Mouse (Mus musculus): ENCODE measurements at regions not wholly inside any gene's neighbourhood (a gene's known extent, or its start where the extent isn't known, plus 50 kb on each side); places are given as distances from the start of the nearest gene placed in this dataset.

DNA sequence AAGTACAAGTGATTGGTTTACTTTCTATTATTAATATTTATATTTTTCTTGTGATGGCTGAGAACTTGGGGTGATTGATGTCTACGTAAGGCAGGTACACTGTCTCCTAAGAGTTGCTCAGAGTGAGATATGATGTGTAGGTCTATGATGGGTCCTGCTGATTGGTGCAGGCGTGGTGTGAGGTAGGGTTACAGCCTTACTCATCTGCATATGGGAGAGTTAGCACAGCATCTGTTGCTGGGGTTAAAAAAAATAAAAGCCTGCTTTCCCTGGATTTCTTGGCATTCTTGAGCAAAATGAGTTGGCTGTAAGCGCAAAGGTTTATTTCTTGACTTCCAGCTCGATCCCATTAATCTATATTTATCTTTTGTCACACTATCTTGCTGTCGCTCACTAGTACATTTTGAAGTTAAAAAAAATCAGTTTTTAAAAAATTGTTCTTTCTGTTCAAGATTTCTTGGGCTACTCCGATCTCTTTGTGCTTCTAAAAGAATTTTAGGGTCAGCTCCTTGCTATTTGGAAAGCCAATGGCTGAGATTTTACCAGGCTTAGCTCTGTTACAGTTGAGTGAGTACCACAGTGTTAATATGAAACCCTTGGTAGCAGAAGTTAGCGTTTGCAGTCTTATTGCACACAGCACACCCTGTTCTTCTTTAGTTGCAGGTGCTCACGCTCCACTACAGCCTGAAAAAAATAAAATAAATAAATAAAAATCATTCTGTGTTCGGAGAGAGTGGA is 482.0 kb downstream of the Plekhb2 start:
- Histone ChIP-seq H3K4me1 (ENCODE audit: control insufficient read depth, insufficient read depth, low read length) (no peaks in the 10 kb centered on the region), H3K27me3 (ENCODE audit: control insufficient read depth, insufficient read depth, low read length) (no peaks in the 10 kb centered on the region), H3K79me2 (replicated peaks; ENCODE audit: control insufficient read depth, insufficient read depth, low read length) (no peaks in the 10 kb centered on the region), H3K27ac (no peak overlapping the region), H3K9ac (ENCODE audit: low read depth, low read length) (no peak overlapping the region), H3K4me3 (no peak overlapping the region), H3K36me3 (ENCODE audit: control insufficient read depth, insufficient read depth, low read length) (no peaks in the 10 kb centered on the region)
- 76% methylated on average over 9 of the region's 9 CpGs for WGBS
- TF ChIP-seq CTCF (IDR thresholded peaks at IDR 0.05), result no peak
- no peak for TF ChIP-seq POLR2A (IDR thresholded peaks at IDR 0.05; ENCODE audit: insufficient read depth, low read depth, low read length)
- TF ChIP-seq EP300 (IDR thresholded peaks at IDR 0.05; ENCODE audit: insufficient read depth, low read depth, low read length), result no peak
- no peak for DNase-seq
- intact Hi-C loops (cut with DNase I), result no loop called here

DNA sequence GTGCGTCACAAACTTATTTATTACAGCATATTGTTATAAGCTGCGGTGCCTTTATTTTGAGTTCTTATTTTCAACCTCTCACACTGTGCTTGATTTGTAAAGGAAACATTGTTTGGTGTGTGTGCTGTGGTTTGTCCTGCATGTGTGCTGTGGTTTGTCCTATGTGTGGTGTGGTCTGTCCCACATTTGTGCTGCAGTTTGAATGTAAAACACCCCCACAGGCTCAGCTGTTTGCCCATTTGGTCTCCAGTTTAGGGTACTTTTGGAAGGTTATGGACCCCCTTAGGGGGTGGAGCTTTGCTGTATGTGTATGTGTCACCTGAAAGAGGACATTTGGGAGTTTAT is 482.5 kb downstream of the Plekhb2 start:
- Histone ChIP-seq H3K9ac (ENCODE audit: low read depth, low read length) (no peak overlapping the region), H3K4me3 (no peak overlapping the region), H3K27ac (no peak overlapping the region), H3K79me2 (replicated peaks; ENCODE audit: control insufficient read depth, insufficient read depth, low read length) (no peaks in the 10 kb centered on the region), H3K4me1 (ENCODE audit: control insufficient read depth, insufficient read depth, low read length) (no peaks in the 10 kb centered on the region), H3K27me3 (ENCODE audit: control insufficient read depth, insufficient read depth, low read length) (no peaks in the 10 kb centered on the region), H3K36me3 (ENCODE audit: control insufficient read depth, insufficient read depth, low read length) (no peaks in the 10 kb centered on the region)
- 91% methylated on average over 2 of the region's 2 CpGs for WGBS
- intact Hi-C loops (cut with DNase I), result no loop called here
- TF ChIP-seq POLR2A (IDR thresholded peaks at IDR 0.05; ENCODE audit: insufficient read depth, low read depth, low read length), result no peak
- TF ChIP-seq EP300 (IDR thresholded peaks at IDR 0.05; ENCODE audit: insufficient read depth, low read depth, low read length), result no peak
- no peak for TF ChIP-seq CTCF (IDR thresholded peaks at IDR 0.05)
- no peak for DNase-seq

DNA sequence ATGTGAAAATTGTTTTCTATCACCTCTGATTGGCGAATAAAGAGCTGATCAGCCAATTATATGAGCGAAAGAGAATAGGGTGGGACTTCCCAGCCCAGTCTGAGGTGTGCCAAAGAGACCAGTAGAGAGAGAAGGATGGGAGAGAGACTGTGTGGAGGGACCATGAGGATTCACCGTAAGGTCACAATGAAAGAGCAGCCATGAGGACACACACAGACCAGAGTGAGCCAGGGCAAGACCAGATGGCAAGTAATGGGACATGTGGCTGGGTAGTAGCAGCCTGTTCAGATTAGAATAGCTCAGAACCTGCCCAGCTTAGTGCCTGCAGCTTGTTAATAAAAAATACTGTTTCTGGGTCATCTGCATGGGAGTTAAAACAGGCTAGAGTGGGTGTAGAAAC is 487.9 kb downstream of the Plekhb2 start:
- no peaks in the 10 kb centered on the region for H3K4me1 ChIP-seq (ENCODE audit: control insufficient read depth, insufficient read depth, low read length)
- H3K4me3 ChIP-seq, result no peak overlapping the region
- H3K36me3 ChIP-seq (ENCODE audit: control insufficient read depth, insufficient read depth, low read length), result no peaks in the 10 kb centered on the region
- no peak overlapping the region for H3K9ac ChIP-seq (ENCODE audit: low read depth, low read length)
- intact Hi-C loops (cut with DNase I), result no loop called here
- DNase-seq, result no peak
- no peak overlapping the region for H3K27ac ChIP-seq
- WGBS, result 89% methylated on average over 3 of the region's 3 CpGs
- no peak for TF ChIP-seq POLR2A (IDR thresholded peaks at IDR 0.05; ENCODE audit: insufficient read depth, low read depth, low read length)
- no peak for TF ChIP-seq CTCF (IDR thresholded peaks at IDR 0.05)
- no peak for TF ChIP-seq EP300 (IDR thresholded peaks at IDR 0.05; ENCODE audit: insufficient read depth, low read depth, low read length)
- no peaks in the 10 kb centered on the region for H3K79me2 ChIP-seq (replicated peaks; ENCODE audit: control insufficient read depth, insufficient read depth, low read length)
- no peaks in the 10 kb centered on the region for H3K27me3 ChIP-seq (ENCODE audit: control insufficient read depth, insufficient read depth, low read length)

DNA sequence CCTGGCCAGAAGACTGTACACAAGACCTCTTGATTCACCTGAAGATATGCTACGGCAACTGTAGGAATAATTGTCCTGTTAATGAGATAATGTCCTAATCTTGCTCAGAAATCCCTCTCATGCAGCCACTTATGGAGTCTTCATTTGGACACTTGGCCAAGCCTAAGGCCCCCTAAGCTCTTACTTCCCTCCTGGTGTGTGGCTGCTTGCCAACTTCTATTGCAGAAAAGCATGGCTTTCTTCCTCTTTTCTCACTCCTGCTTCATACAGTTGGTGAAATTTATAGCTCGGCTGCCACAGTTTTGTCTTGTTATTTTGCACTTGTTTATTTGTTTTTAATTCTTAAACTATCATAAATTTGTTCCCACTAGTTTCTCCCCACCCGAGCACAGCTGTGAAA is 488.4 kb downstream of the Plekhb2 start:
- WGBS, result 63% methylated on average over 3 of the region's 3 CpGs
- DNase-seq, result no peak
- TF ChIP-seq EP300 (IDR thresholded peaks at IDR 0.05; ENCODE audit: insufficient read depth, low read depth, low read length) (no peak), CTCF (IDR thresholded peaks at IDR 0.05) (no peak), POLR2A (IDR thresholded peaks at IDR 0.05; ENCODE audit: insufficient read depth, low read depth, low read length) (no peak)
- H3K79me2 ChIP-seq (replicated peaks; ENCODE audit: control insufficient read depth, insufficient read depth, low read length), result no peaks in the 10 kb centered on the region
- no peak overlapping the region for H3K9ac ChIP-seq (ENCODE audit: low read depth, low read length)
- H3K27ac ChIP-seq, result no peak overlapping the region
- no peaks in the 10 kb centered on the region for H3K27me3 ChIP-seq (ENCODE audit: control insufficient read depth, insufficient read depth, low read length)
- intact Hi-C loops (cut with DNase I), result no loop called here
- H3K4me3 ChIP-seq, result no peak overlapping the region
- no peaks in the 10 kb centered on the region for H3K36me3 ChIP-seq (ENCODE audit: control insufficient read depth, insufficient read depth, low read length)
- H3K4me1 ChIP-seq (ENCODE audit: control insufficient read depth, insufficient read depth, low read length), result no peaks in the 10 kb centered on the region

DNA sequence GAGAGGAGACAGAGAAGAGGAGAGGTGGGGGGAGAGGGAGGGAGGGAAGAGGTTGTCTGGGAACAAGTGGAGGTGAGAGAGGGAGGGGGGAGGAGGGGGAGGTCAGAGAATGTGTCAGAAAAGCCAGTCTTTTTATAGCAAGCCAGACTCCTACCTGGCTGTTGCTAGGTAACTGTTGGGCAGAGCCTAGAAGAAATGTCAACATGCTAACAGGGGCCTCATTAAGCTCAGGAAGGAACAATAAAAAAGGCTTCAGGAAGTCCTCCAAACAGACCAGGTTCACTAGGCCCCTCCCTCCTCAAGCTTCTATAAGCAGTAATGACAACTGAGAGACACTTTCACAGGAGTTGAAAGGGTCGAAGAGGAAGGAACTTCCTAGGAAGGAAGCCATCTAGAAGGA is 494.8 kb downstream of the Plekhb2 start:
- intact Hi-C loops (cut with DNase I), result no loop called here
- no peaks in the 10 kb centered on the region for H3K27me3 ChIP-seq (ENCODE audit: control insufficient read depth, insufficient read depth, low read length)
- no peak for TF ChIP-seq EP300 (IDR thresholded peaks at IDR 0.05; ENCODE audit: insufficient read depth, low read depth, low read length)
- no peak for TF ChIP-seq CTCF (IDR thresholded peaks at IDR 0.05)
- TF ChIP-seq POLR2A (IDR thresholded peaks at IDR 0.05; ENCODE audit: insufficient read depth, low read depth, low read length), result no peak
- no peaks in the 10 kb centered on the region for H3K4me1 ChIP-seq (ENCODE audit: control insufficient read depth, insufficient read depth, low read length)
- H3K27ac ChIP-seq, result no peak overlapping the region
- no peaks in the 10 kb centered on the region for H3K36me3 ChIP-seq (ENCODE audit: control insufficient read depth, insufficient read depth, low read length)
- DNase-seq, result no peak
- H3K4me3 ChIP-seq, result no peak overlapping the region
- 62% methylated on average over 1 of the region's 1 CpGs for WGBS
- H3K79me2 ChIP-seq (replicated peaks; ENCODE audit: control insufficient read depth, insufficient read depth, low read length), result no peaks in the 10 kb centered on the region
- H3K9ac ChIP-seq (ENCODE audit: low read depth, low read length), result no peak overlapping the region

DNA sequence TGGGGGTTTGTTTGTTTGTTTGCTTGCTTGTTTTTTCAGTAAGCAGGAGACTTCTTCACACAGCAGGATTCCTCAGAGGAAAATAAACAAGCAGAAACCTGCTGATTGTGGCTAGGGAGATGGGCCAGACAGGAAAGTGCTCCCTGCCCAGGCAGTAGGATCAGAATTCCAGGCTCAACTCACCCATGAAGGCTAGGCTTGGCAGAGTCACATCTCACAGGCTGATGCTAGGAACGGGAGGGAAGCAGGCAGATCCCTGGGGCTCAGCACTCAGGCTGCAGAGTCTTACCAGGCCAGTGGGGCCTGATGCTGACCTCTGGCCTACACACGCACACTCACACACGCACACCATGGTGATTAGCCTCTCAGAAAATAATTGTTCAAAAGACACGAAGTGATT is 498.5 kb downstream of the Plekhb2 start:
- Histone ChIP-seq H3K9ac (ENCODE audit: low read depth, low read length) (no peak overlapping the region), H3K27ac (no peak overlapping the region), H3K4me3 (no peak overlapping the region), H3K79me2 (replicated peaks; ENCODE audit: control insufficient read depth, insufficient read depth, low read length) (no peaks in the 10 kb centered on the region), H3K4me1 (ENCODE audit: control insufficient read depth, insufficient read depth, low read length) (no peaks in the 10 kb centered on the region), H3K36me3 (ENCODE audit: control insufficient read depth, insufficient read depth, low read length) (no peaks in the 10 kb centered on the region), H3K27me3 (ENCODE audit: control insufficient read depth, insufficient read depth, low read length) (no peaks in the 10 kb centered on the region)
- 63% methylated on average over 4 of the region's 4 CpGs for WGBS
- intact Hi-C loops (cut with DNase I), result no loop called here
- TF ChIP-seq EP300 (IDR thresholded peaks at IDR 0.05; ENCODE audit: insufficient read depth, low read depth, low read length) (no peak), POLR2A (IDR thresholded peaks at IDR 0.05; ENCODE audit: insufficient read depth, low read depth, low read length) (no peak), CTCF (IDR thresholded peaks at IDR 0.05) (no peak)
- DNase-seq, result no peak

Data from heart, adult 2 months (tissue).